Mouse (Mus musculus) urinary bladder, adult 2 months (tissue): ENCODE measurements around the gene Golga7b. TPM values are rescaled to one million over a fixed set of nuclear protein-coding genes. Genes with fewer than 3 reads are reported as not detected.

Source experiments
- DNase-seq: peaks from one replicate; pipeline ENCODE4 v3.0.0; 2022; ENCODE audit warnings: low spot score
- polyA plus RNA-seq: library from polyadenylated mRNA; depleted of rRNA; stranded (reverse); fragments of >200 nt; gene quantifications from 2 replicates; pipeline ENCODE4 v1.2.3, GENCODE M21; 2012; rRNA removed

Gene Golga7b
- polyA plus RNA-seq, 1 experiment, result 0.10 TPM

DNA sequence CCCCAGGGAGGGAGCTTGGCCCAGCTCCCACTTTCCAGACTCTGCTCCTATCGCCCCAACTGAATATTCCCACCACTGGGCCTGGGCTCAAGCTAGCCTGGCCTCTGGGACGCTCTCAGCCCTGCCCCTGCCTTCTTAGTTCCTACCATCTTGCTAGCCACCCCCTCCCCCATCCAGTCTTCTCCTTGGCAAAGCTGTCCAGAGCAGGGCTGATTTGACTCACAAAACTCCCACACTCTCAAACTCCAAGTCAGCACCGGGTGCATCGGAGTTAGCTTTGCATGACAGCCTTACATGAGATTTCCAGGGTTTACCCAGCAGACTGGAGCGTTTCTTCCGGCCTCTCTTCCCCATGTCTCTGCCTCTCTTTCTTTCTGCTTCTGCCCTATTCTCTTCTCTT is 45.8 kb downstream of the Golga7b start:
- no peak for DNase-seq

GRCm38 (mm10) chr19:42303210-42303813 is 55.9 kb downstream of the Golga7b start:
- no peak for DNase-seq

DNA sequence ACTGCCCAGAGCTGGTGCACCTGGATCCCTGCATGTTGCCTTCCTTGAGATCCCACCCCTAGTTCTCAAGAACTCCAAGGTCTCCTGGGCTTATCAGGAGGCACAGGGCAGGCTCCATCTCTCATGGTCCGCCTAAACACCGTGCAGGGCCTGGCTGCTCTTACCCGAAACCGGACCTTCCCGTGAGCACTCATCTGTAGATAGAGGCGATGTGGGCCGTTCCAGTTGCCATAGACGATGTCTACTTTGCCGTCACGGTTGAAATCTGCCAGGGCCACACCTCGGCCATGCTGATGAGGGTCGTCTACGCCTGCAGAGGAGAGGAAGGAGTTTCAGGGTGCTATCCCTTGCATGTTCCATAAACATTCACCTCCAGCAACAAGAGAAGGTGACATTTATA is 57.1 kb downstream of the Golga7b start:
- no peak for DNase-seq

- no peak for DNase-seq
Observed at GRCm38 (mm10) chr19:42305746-42306145, 58.4 kb downstream of the Golga7b start.

DNA sequence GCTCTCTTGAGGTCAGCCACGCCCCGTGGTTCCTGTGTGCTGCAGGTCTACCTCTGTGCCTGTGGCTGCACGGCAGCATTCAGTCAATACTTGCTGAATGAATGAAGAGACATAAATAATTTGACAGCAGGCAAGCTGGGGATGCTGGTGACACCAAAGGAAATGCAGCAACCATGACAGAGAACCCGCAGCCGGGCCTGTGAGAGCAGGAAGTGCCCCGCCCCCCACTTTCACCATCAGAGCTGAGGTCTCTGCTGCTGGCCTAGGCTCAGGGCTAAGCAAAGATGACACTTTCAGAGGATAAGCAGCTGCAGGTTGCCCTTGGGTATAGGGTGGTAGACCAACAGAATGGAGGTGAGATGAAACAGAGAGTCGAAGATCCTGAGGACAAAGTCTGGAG is 58.8 kb downstream of the Golga7b start:
- no peak for DNase-seq

- no peak for DNase-seq
Observed at GRCm38 (mm10) chr19:42307019-42307418, 59.6 kb downstream of the Golga7b start.

- DNase-seq, result no peak
Observed at GRCm38 (mm10) chr19:42308931-42309330, 61.6 kb downstream of the Golga7b start.

DNA sequence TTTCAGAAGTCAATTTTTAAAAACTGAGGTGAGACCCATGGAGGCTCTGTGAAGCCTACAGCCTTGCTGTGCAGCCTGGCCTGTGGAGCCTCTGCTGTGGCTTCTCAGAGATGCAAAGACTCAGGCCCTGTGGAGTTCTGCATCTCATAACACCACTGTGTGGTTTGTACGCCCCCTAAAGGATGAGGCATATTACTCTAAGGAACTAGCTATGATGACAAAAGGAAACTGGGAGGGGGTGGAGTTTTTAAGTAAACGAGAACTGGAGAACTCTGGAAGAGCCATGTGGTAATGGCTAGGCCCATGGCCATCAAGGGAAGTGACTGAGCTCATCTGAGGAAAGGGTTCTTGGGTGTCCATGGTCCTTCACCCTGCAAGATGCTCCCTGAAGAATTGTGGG is 64.0 kb downstream of the Golga7b start:
- no peak for DNase-seq

GRCm38 (mm10) chr19:42312191-42312590 is 64.8 kb downstream of the Golga7b start:
- no peak for DNase-seq

DNA sequence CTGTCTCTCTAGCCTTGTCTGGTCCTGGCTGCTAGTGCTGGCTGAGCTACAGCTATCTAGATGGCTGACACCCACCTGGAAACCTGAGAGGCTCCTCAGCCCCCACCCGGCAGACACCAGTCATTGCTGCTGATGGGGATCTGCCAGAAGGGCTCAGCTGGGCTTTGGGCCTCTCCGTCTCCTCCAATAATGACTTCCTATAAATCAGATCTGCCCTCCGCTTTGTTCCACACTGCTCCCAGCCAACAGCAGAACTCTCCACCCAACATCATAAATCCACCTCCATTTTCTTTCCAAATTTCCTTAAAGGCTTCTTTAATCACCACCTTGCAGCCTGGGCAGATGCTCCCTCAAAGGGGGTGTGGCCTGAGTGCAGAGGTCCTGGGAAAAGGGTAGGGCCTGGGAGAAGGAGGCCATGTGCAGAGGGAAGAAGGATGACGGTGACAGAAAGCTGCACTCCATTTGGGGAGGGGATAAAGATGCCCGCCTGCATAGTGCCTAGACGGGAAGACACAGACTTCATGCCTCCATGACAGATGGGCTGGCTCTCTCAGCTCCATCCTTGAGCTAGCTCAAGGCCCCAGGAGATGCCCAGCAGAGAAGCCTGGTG is 67.8 kb downstream of the Golga7b start:
- no peak for DNase-seq

DNA sequence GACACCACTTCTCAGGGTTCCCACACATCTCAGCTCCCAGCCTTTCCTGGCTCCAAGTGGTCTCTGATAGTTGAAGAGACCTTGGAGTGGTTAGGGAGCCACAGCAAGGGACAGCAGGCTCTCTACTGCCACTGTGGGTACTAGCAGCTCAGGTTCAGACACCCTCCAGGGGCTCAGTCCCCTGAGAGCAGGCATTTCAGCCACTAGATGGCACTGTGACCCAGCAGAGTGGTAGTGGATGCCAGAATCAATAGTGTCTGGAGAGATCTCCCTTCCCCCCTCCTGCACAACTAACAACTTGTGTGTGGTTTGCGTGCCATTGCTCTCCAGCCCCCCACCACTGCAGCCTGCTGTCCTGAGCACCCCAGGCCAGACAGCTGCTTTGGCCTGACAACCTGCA is 68.5 kb downstream of the Golga7b start:
- peak; percentile 41 for DNase-seq

GRCm38 (mm10) chr19:42316525-42316924 is 69.2 kb downstream of the Golga7b start:
- no peak for DNase-seq

GRCm38 (mm10) chr19:42316998-42317397 is 69.6 kb downstream of the Golga7b start:
- DNase-seq, result no peak

DNA sequence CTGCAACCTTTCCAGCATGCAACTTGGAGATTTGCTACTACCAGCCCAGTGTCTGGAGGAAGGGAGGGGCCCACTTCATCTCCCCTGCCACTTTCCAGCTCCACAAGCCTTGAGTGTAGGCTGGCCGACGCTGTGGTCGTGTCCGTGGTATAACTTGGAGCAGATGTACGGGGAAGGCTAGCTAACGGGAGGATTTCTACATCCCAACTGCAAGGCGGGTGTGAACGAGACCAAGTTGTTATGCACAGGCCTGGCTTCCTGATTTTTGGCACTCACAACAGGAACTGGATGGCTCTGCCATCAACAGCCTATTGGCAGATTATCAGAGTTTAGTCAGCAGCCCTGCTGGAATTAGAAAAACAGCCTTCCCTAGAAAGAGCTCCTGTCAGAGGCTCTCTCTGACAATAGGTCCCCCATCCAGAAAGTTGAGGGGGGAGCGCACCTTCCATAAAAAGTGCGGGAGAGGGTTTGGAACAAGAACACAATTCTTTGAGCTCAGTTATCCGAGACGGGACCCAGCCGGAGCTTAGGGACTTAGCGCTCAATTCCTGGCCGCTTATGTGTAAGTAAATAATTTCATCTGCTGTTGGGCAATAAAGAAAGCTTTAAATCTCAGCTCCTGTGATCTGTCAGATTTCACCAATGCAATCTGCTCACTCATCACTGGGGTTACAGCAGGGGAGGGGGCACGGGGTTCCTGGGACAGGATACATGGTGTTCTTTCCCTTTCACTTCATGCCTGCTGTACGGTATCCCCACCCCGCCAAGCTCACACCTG is 70.5 kb downstream of the Golga7b start:
- no peak for DNase-seq

Other genes starting within 250 kb of the Golga7b start
- 0.10 TPM in 1 of 2 replicates, not detected in the other for gene Ankrd2, start 211.6 kb upstream of the Golga7b start, polyA plus RNA-seq
- gene Hoga1, start 202.0 kb upstream of the Golga7b start, polyA plus RNA-seq, result 2.4 and 2.7 TPM in 2 replicates
- 0.23 and 0.24 TPM in 2 replicates for gene 4933411K16Rik, start 195.3 kb upstream of the Golga7b start, polyA plus RNA-seq
- 7.4 and 8.7 TPM in 2 replicates for gene Morn4, start 161.2 kb upstream of the Golga7b start, polyA plus RNA-seq
- 26.0 and 26.4 TPM in 2 replicates for gene Pi4k2a, start 157.1 kb upstream of the Golga7b start, polyA plus RNA-seq
- gene Avpi1, start 118.5 kb upstream of the Golga7b start, polyA plus RNA-seq, result 28.6 and 29.1 TPM in 2 replicates
- 186 and 267 TPM in 2 replicates for gene Marveld1, start 100.2 kb upstream of the Golga7b start, polyA plus RNA-seq
- gene Zfyve27, start 83.6 kb upstream of the Golga7b start, polyA plus RNA-seq, result 43.3 and 50.3 TPM in 2 replicates
- 10.3 and 12.0 TPM in 2 replicates for gene Sfrp5, start 45.3 kb upstream of the Golga7b start, polyA plus RNA-seq
- gene Crtac1, start 184.2 kb downstream of the Golga7b start, polyA plus RNA-seq, result 0.18 and 0.29 TPM in 2 replicates